Mouse (Mus musculus): ENCODE measurements around the gene Cntf.
A peak's percentile ranks its signal among the peaks of the same experiment; 100 is the strongest.
"Not testable (repeated sequence)": the region's sequence is repeated elsewhere in the genome, so short reads cannot be mapped to it uniquely, and the experiment has no call there.

The Cntf gene

GRCm38 (mm10) chr19:12762212-12763130 lies 3.0 kb downstream of the Cntf start:
- DNase-seq (ENCODE audit: low spot score in 2 of 2), result no peak

- no peak for DNase-seq (ENCODE audit: low spot score in 2 of 2)
Measured at GRCm38 (mm10) chr19:12759656-12760055, 5.8 kb downstream of the Cntf start.

GRCm38 (mm10) chr19:12758936-12759478 lies 6.4 kb downstream of the Cntf start:
- DNase-seq (ENCODE audit: low spot score in 2 of 2), result no peak

- no peak for DNase-seq (ENCODE audit: low spot score in 2 of 2)
Measured at GRCm38 (mm10) chr19:12756286-12756685, 9.1 kb downstream of the Cntf start.

- no peak for DNase-seq (ENCODE audit: low spot score in 2 of 2)
Measured at GRCm38 (mm10) chr19:12731950-12732349, 33.5 kb downstream of the Cntf start.

- no peak for DNase-seq (ENCODE audit: low spot score in 2 of 2)
Measured at GRCm38 (mm10) chr19:12731036-12731435, 34.4 kb downstream of the Cntf start.

- no peak for DNase-seq (ENCODE audit: low spot score in 2 of 2)
Measured at GRCm38 (mm10) chr19:12725851-12726250, 39.6 kb downstream of the Cntf start.

- peak in 1 of 2 experiments; percentile 34 for DNase-seq (ENCODE audit: low spot score in 2 of 2)
Measured at GRCm38 (mm10) chr19:12722308-12722707, 43.1 kb downstream of the Cntf start.

- DNase-seq (ENCODE audit: low spot score in 2 of 2), result not testable (repeated sequence)
Measured at GRCm38 (mm10) chr19:12721596-12721995, 43.8 kb downstream of the Cntf start.

- not testable (repeated sequence) for DNase-seq (ENCODE audit: low spot score in 2 of 2)
Measured at GRCm38 (mm10) chr19:12720919-12721318, 44.5 kb downstream of the Cntf start.

GRCm38 (mm10) chr19:12720463-12720862 lies 45.0 kb downstream of the Cntf start:
- DNase-seq (ENCODE audit: low spot score in 2 of 2), result no peak

GRCm38 (mm10) chr19:12719189-12719588 lies 46.2 kb downstream of the Cntf start:
- no peak for DNase-seq (ENCODE audit: low spot score in 2 of 2)
